Mouse (Mus musculus): Measurements from ENCODE around the gene Kdelr2.
"Not testable (repeated sequence)": the region's sequence is repeated elsewhere in the genome, so short reads cannot be mapped to it uniquely, and the experiment has no call there.

Gene Kdelr2

GRCm38 (mm10) chr5:143403221-143404147 lies at the start of gene Kdelr2:
Gene Kdelr2 (plus strand): TSS chr5:143403838.
- peak; percentile 92 for DNase-seq

- no peak for DNase-seq
Measured at GRCm38 (mm10) chr5:143356017-143356416, 47.6 kb upstream of the Kdelr2 start.

- DNase-seq, result no peak
Measured at GRCm38 (mm10) chr5:143356686-143357388, 46.8 kb upstream of the Kdelr2 start, which contains the start of gene Grid2ip. Gene Grid2ip (plus strand): TSS chr5:143357338.

GRCm38 (mm10) chr5:143357564-143357963 lies 46.1 kb upstream of the Kdelr2 start:
- DNase-seq, result no peak

GRCm38 (mm10) chr5:143359263-143359662 lies 44.4 kb upstream of the Kdelr2 start:
- no peak for DNase-seq

GRCm38 (mm10) chr5:143360000-143360399 lies 43.6 kb upstream of the Kdelr2 start:
- no peak for DNase-seq

- DNase-seq, result no peak
Measured at GRCm38 (mm10) chr5:143361428-143361827, 42.2 kb upstream of the Kdelr2 start.

- DNase-seq, result no peak
Measured at GRCm38 (mm10) chr5:143363678-143364615, 39.7 kb upstream of the Kdelr2 start.

GRCm38 (mm10) chr5:143367931-143368330 lies 35.7 kb upstream of the Kdelr2 start:
- no peak for DNase-seq

- no peak for DNase-seq
Measured at GRCm38 (mm10) chr5:143369611-143370255, 33.9 kb upstream of the Kdelr2 start.

- no peak for DNase-seq
Measured at GRCm38 (mm10) chr5:143370416-143371145, 33.1 kb upstream of the Kdelr2 start.

GRCm38 (mm10) chr5:143371146-143371510 lies 32.5 kb upstream of the Kdelr2 start:
- DNase-seq, result no peak

GRCm38 (mm10) chr5:143372818-143373217 lies 30.8 kb upstream of the Kdelr2 start:
- DNase-seq, result peak; percentile 54

GRCm38 (mm10) chr5:143375242-143375641 lies 28.4 kb upstream of the Kdelr2 start:
- peak; percentile 68 for DNase-seq

- DNase-seq, result no peak
Measured at GRCm38 (mm10) chr5:143376156-143376555, 27.5 kb upstream of the Kdelr2 start.

- DNase-seq, result no peak
Measured at GRCm38 (mm10) chr5:143386797-143387621, 16.6 kb upstream of the Kdelr2 start.

- no peak for DNase-seq
Measured at GRCm38 (mm10) chr5:143394184-143394583, 9.5 kb upstream of the Kdelr2 start.

- not testable (repeated sequence) for DNase-seq
Measured at GRCm38 (mm10) chr5:143394966-143395365, 8.7 kb upstream of the Kdelr2 start.

- no peak for DNase-seq
Measured at GRCm38 (mm10) chr5:143395649-143396048, 8.0 kb upstream of the Kdelr2 start.

GRCm38 (mm10) chr5:143400501-143400900 lies 3.1 kb upstream of the Kdelr2 start:
- DNase-seq, result no peak

- no peak for DNase-seq
Measured at GRCm38 (mm10) chr5:143401556-143401955, 2.1 kb upstream of the Kdelr2 start.

Measured in right cerebral cortex, postnatal 14 days (tissue).